Mouse (Mus musculus): ENCODE results near the gene Cyb561a3.
"Not testable (repeated sequence)": the region's sequence is repeated elsewhere in the genome, so short reads cannot be mapped to it uniquely, and the experiment has no call there.

Cyb561a3 gene

DNA sequence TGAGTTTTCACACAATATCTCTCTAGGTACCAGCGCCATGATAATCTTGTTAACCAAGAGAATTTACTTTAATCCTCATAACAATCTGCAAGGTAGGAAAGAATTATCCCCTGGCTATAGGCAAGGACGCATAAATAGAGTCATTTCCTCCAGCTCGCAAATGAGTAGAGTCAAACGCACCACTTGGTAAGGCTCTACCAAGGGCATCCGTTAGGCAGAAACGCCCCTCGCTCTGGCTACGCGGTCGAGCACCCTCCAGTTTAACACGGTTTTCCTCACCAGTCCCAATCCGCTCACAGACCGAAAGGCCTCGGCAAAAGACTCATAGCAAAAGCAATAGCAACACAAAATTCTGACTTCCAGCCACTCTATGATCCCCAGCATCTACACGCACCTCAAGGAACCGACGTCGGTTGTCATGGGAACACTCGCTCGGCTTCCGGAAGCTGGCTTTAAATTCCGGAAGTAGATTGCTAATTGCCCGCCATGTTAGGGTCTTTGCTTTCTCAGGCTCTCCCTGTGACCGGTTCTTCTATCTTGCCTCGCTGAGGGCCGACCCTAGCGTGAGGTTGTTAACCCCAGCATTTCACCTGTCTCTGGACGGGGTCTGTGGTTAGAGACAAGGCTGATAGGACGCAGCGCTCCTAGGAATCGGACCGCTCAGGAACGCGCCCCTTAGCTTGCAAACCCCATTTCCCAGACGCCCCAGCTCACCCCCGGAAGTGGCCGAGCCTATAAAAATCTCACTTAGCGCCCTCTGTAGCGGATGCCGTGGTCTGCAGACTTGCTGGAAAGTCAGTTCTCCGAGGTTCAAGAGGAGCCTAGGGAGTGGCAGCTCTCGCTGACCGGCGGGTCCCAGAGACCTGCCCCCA lies at the start of gene Cyb561a3, which contains the start of gene Tmem138:
TSS of gene Cyb561a3 (plus strand) at position 483 of the 872 bp plus-strand sequence.
TSS of gene Tmem138 (minus strand) at position 673 of the 872 bp plus-strand sequence.
- DNase-seq (ENCODE audit: low spot score): peak; percentile 96

GRCm38 (mm10) chr19:10530082-10530481 lies 46.9 kb upstream of the Cyb561a3 start:
- DNase-seq (ENCODE audit: low spot score): no peak

- DNase-seq (ENCODE audit: low spot score): no peak
Measured at GRCm38 (mm10) chr19:10539454-10539853, 37.5 kb upstream of the Cyb561a3 start.

DNA sequence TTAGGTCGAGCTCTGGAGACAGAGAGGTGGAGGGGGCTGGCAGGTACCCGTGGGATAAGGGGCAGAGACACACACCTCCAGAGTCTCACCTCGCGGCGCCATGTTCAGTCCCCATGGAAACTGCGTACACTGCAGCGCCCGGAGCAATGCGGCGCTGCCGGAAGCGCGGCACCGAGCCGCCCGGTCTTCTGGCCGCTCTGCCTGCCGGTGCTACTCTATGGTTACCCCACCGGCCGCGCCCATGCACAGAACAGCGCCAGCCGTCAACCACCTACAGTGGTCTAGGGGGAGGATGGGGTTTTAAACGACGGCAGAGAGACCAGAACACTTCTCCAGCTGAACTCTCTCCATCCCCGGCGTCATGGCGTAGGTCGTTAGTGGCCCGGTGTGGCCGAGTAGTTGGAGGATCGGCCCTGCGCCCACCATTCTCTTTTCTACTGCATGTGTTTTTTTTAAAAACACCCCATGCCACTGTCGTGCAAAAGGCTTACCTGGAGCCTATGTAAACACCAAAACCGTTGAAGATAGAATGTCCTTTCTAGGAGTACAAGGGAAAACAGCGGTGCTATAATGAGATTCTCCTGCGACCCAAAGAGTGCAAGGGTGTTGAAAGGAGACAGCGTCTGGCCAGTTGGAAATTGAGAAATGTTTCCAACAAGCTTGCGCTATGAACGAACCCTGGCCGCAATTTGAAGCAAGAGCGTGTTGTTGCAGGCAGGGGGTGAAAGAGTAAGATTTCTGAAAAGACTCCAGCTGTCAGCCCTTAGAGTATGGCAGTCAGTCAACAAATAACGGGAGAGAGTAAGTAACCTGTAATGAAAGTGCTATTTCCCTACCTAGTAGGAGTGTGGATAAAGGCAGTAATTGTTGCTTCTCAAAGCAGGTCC lies 21.1 kb upstream of the Cyb561a3 start, which contains the start of gene Tmem216:
TSS of gene Tmem216 (minus strand) at position 615 of the 887 bp plus-strand sequence.
- DNase-seq (ENCODE audit: low spot score): peak; percentile 87

GRCm38 (mm10) chr19:10557001-10557400 lies 20.0 kb upstream of the Cyb561a3 start:
- no peak for DNase-seq (ENCODE audit: low spot score)

DNA sequence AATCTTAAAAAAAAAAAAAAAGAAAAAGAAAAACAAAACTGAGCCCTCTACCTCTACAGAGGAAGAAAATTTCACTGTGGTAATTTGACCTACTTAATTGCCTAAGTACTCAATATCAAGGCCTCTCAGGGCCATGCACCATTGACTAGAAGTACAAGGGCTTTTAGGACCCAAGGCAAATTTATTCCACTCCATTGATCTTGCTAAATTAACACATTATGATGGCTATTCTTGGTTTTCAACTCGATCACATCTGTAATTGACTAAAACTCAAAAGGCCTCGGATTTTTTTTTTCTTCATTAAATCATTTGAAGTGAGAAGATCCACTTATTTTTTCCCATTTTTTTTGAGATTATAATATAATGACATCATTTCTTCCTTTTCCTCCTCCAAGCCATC lies 19.5 kb upstream of the Cyb561a3 start:
- DNase-seq (ENCODE audit: low spot score): peak; percentile 60

GRCm38 (mm10) chr19:10557837-10558375 lies 19.1 kb upstream of the Cyb561a3 start:
- not testable (repeated sequence) for DNase-seq (ENCODE audit: low spot score)

DNA sequence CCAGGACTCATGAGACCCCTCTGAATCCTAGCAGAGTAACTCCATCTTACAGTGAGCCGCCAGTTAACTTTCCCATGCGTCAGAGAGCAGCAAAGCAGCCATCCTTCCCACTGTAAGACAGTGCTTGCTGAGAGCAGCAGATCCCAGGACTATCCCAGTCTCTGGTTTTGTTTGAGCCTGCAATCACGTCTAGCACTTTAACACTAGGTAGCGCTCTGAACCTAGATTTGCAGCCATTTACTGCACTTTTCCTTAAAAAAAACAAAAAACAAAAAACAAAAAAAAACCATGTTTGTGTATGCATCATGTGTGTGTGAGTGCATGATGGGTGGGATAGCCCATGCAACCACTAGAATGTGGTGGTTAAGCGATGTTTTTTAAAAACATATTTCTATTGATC lies 16.9 kb upstream of the Cyb561a3 start:
- DNase-seq (ENCODE audit: low spot score): peak; percentile 40

GRCm38 (mm10) chr19:10561558-10562314 lies 15.2 kb upstream of the Cyb561a3 start:
- DNase-seq (ENCODE audit: low spot score): peak; percentile 61

DNA sequence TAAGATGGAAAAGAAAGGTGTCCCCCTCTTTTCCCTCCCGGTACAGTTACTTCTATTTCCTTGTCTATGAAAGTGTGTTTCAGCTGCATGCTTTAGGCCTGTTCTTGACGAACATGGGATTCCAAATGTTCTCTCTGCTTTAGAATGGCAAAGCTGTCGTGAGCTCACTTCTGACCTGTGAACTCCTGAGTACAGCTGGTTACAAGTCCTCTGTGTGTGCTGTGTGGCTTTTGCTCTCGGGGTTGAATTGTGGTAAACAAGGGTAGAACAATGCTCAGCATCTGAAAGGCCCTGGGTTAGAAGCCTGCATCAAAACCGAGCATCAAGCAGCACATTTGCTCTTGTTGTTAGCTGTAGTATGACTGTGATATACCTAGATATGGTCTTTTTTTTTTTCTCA lies 14.6 kb upstream of the Cyb561a3 start:
- no peak for DNase-seq (ENCODE audit: low spot score)

DNA sequence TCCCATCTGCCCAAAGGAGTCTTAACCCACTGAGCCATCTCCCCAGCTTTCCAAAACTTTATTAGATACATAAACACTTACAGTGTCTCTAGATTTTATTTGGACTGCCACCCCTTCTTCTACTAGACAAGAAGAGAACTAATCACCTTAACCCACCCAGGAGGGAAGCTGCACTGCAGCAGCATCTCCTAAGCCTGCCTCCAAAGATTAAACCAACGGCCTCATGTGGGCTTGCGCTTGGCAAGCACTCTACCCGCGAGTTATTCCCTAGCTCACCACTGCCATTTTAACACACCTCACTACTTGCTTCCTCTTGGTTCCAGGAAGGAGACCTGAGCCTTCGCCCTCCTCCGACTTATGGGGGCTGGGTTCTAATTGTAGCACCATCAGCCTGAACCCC lies 12.7 kb upstream of the Cyb561a3 start:
- DNase-seq (ENCODE audit: low spot score): no peak

- DNase-seq (ENCODE audit: low spot score): no peak
Measured at GRCm38 (mm10) chr19:10565217-10565616, 11.8 kb upstream of the Cyb561a3 start.

GRCm38 (mm10) chr19:10569627-10570026 lies 7.3 kb upstream of the Cyb561a3 start:
- DNase-seq (ENCODE audit: low spot score): no peak

GRCm38 (mm10) chr19:10580102-10580501 lies 3.1 kb downstream of the Cyb561a3 start:
- no peak for DNase-seq (ENCODE audit: low spot score)

GRCm38 (mm10) chr19:10580761-10581160 lies 3.8 kb downstream of the Cyb561a3 start:
- DNase-seq (ENCODE audit: low spot score): no peak

DNA sequence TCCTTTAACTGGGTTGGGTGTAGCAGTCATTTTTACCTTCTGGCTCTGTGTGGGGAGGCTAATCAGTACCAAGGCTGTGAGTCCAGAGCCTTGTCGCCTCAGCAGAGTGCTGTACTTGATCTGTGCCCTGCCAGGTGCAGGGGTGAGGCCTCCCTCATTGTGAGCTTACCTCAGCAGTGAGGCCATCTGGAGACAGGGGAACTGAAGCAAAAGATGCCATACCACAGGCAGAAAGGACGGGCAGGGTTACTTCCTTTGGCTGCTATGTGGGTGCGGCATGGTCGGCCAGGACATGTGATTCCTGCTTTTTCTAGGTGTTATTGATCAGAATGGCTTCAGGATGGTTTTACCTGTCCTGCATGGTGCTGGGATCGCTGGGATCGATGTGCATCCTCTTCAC lies 5.0 kb downstream of the Cyb561a3 start:
- DNase-seq (ENCODE audit: low spot score): no peak

DNA sequence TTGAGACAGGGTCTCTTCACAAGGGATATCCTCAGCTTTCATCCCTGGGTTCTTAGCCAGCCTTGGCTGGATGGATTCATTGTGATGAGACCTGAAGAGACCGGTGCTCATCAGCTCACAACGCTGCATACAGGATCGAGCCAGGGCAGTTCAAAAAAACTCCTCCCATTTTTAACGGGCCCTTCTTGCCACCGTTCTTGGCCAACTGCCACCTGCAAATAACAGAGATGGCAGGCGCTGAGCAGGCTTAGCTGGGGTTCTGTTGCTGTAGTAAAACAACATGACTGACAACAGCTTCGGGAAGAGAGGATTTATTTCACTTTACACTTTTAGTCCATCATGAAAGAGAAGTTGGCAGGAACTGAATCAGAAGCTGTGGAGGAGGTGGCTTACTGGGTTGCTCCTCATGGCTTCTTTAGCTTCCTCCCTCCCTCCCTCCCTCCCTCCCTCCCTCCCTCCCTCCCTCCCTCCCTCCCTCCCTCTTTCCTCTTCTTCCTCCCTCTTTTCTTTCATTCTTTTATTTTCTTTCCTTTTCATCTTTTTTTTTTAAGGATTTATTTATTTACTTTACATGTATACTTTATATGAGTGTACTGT lies 6.7 kb downstream of the Cyb561a3 start:
- no peak for DNase-seq (ENCODE audit: low spot score)

DNA sequence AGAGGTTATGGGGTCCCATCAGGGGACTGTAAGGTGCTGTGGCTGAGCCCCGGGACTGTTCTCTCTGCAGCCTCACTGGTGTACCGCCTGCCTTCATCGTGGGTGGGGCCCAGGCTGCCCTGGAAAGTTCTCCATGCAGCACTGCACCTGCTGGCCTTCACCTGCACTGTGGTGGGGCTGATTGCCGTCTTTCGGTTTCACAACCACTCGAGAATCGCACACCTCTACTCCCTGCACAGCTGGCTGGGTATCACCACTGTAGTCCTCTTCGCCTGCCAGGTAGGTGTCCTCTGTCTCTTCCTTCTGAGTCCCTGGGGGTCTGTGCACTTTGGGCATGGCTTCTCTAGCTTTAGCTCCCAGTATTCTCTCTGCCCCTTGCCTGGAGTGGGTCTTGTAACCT lies 8.1 kb downstream of the Cyb561a3 start:
- no peak for DNase-seq (ENCODE audit: low spot score)

GRCm38 (mm10) chr19:10587231-10587630 lies 10.3 kb downstream of the Cyb561a3 start:
- no peak for DNase-seq (ENCODE audit: low spot score)

- DNase-seq (ENCODE audit: low spot score): no peak
Measured at GRCm38 (mm10) chr19:10589127-10589857, 12.3 kb downstream of the Cyb561a3 start.

Data from retina, embryonic 14.5 days (tissue).